Mouse (Mus musculus) brain, embryonic 14.5 days (tissue): Measurements from ENCODE around the gene Raly.

ENCODE experiments used
- CTCF ChIP-seq: fragments of 200-500 bp; IDR thresholded peaks from 2 replicates; pipeline ENCODE4 v1.5.1; 2012; ENCODE audit warnings: inconsistent platforms, mild to moderate bottlenecking, moderate library complexity, borderline replicate concordance; ENCODE audit not compliant: insufficient read depth, insufficient read length; ENCODE audit errors: extremely low read depth
- POLR2A ChIP-seq: fragments of 200-500 bp; IDR thresholded peaks from 2 replicates; pipeline ENCODE4 v1.6.1; 2012; ENCODE audit warnings: mild to moderate bottlenecking, inconsistent platforms, borderline replicate concordance; ENCODE audit not compliant: poor library complexity, insufficient read depth, insufficient read length, severe bottlenecking; ENCODE audit errors: extremely low read depth

GRCm38 (mm10) chr2:154909789-154910188 is 118.9 kb downstream of the Raly start:
- TF ChIP-seq CTCF (no peak), POLR2A (no peak)
